Mouse (Mus musculus) cerebellum, postnatal 14 days (tissue): ENCODE results near the gene Sos1.
"Not testable (repeated sequence)": the region's sequence is repeated elsewhere in the genome, so short reads cannot be mapped to it uniquely, and the experiment has no call there.

Experiments used
- DNase-seq, 2 experiments: peaks; one replicate each; pipeline ENCODE4 v3.0.0; 2021; ENCODE audit warnings: mixed read lengths in 2 of 2

Sos1 gene

GRCm38 (mm10) chr17:80418572-80419210, 61.6 kb downstream of the Sos1 start:
- no peak for DNase-seq

GRCm38 (mm10) chr17:80411182-80411581, 69.1 kb downstream of the Sos1 start:
- no peak for DNase-seq

- DNase-seq: no peak
Measured at GRCm38 (mm10) chr17:80398243-80398642, 82.0 kb downstream of the Sos1 start.

- DNase-seq: peak; percentile 22 to 26
Measured at GRCm38 (mm10) chr17:80391423-80392403, 88.5 kb downstream of the Sos1 start.

- no peak for DNase-seq
Measured at GRCm38 (mm10) chr17:80390024-80390423, 90.2 kb downstream of the Sos1 start.

- no peak for DNase-seq
Measured at GRCm38 (mm10) chr17:80385671-80386070, 94.6 kb downstream of the Sos1 start.

- not testable (repeated sequence) for DNase-seq
Measured at GRCm38 (mm10) chr17:80378386-80378785, 101.9 kb downstream of the Sos1 start.

GRCm38 (mm10) chr17:80373726-80374096, 106.5 kb downstream of the Sos1 start:
- DNase-seq: no peak

- peak; percentile 91 to 94 for DNase-seq
Measured at GRCm38 (mm10) chr17:80372989-80373725, 107.1 kb downstream of the Sos1 start, which contains the start of gene Gm10190. Gene Gm10190 (minus strand): TSS chr17:80373541.

GRCm38 (mm10) chr17:80368606-80369005, 111.6 kb downstream of the Sos1 start:
- DNase-seq: no peak

- DNase-seq: peak; percentile 18 to 40
Measured at GRCm38 (mm10) chr17:80367276-80367675, 113.0 kb downstream of the Sos1 start.

GRCm38 (mm10) chr17:80360245-80360644, 120.0 kb downstream of the Sos1 start:
- DNase-seq: no peak

GRCm38 (mm10) chr17:80347234-80347633, 133.0 kb downstream of the Sos1 start:
- no peak for DNase-seq

- DNase-seq: no peak
Measured at GRCm38 (mm10) chr17:80346591-80347125, 133.6 kb downstream of the Sos1 start.

GRCm38 (mm10) chr17:80345277-80345676, 135.0 kb downstream of the Sos1 start:
- DNase-seq: peak in 1 of 2 experiments; percentile 1
